Mouse (Mus musculus) limb, embryonic 15.5 days (tissue): ENCODE results near the gene Tmem242. TPM values are rescaled to one million over a fixed set of nuclear protein-coding genes. Genes with fewer than 3 reads are reported as not detected.

Experiments
- ATAC-seq: fragments of 200-750 bp; cut with Nextera tagmentation; 2 replicates; pipeline ENCODE4 v1.8.0; 2017; ENCODE audit warnings: low read depth, moderate TSS enrichment; ENCODE audit not compliant: insufficient number of reproducible peaks, low FRiP score, low TSS enrichment
- H3K27ac ChIP-seq: fragments of 300-500 bp; sonication (generic); 2 replicates; pipeline ENCODE4 v1.5.1; 2015; ENCODE audit warnings: moderate library complexity, mild to moderate bottlenecking, inconsistent platforms
- H3K27me3 ChIP-seq: fragments of 300-500 bp; sonication (generic); 2 replicates; pipeline ENCODE4 v1.6.1; 2015; ENCODE audit warnings: inconsistent platforms
- H3K36me3 ChIP-seq: fragments of 300-500 bp; sonication (generic); 2 replicates; pipeline ENCODE4 v1.6.1; 2015; ENCODE audit warnings: inconsistent platforms
- H3K4me1 ChIP-seq: fragments of 300-500 bp; sonication (generic); 2 replicates; pipeline ENCODE4 v1.6.1; 2015; ENCODE audit warnings: inconsistent platforms
- H3K4me2 ChIP-seq: fragments of 300-500 bp; sonication (generic); 2 replicates; pipeline ENCODE4 v1.6.1; 2015; ENCODE audit warnings: mild to moderate bottlenecking, inconsistent platforms
- H3K4me3 ChIP-seq: fragments of 300-500 bp; sonication (generic); 2 replicates; pipeline ENCODE4 v1.5.1; 2015; ENCODE audit warnings: mild to moderate bottlenecking, inconsistent platforms
- H3K9ac ChIP-seq: fragments of 300-500 bp; sonication (generic); 2 replicates; pipeline ENCODE4 v1.6.1; 2015; ENCODE audit warnings: inconsistent platforms
- H3K9me3 ChIP-seq: fragments of 300-500 bp; sonication (generic); 2 replicates; pipeline ENCODE4 v1.6.1; 2016; ENCODE audit warnings: inconsistent platforms
- WGBS: fragments of 180-500 bp; shearing (Covaris S2); methylation state at CpG from one replicate; pipeline ENCODE4 v1.1.7; 2015; 5-methylcytosine and 5-hydroxymethylcytosine counted together
- polyA plus RNA-seq: library from polyadenylated mRNA; unstranded; fragments of >200 nt; fragmentation: Nextera tagmentation; extraction: Ambion mirVana; gene quantifications from 2 replicates; pipeline ENCODE4 v1.2.1, GENCODE M21; 2015

The Tmem242 gene
- polyA plus RNA-seq, 1 experiment from 2014 or later = 116 TPM

GRCm38 (mm10) chr17:5413350-5413749 is 26.7 kb downstream of the Tmem242 start:
- Histone ChIP-seq H3K4me2 (no peak overlapping the region), H3K9me3 (no peaks in the 10 kb centered on the region), H3K27ac (no peak overlapping the region), H3K36me3 (peaks cover 21% of the 10 kb centered on the region), H3K4me1 (no peaks in the 10 kb centered on the region), H3K4me3 (no peak overlapping the region), H3K9ac (no peak overlapping the region), H3K27me3 (no peaks in the 10 kb centered on the region)
- no peak for ATAC-seq
- WGBS = 89% methylated on average over 13 of the region's 13 CpGs

- Histone ChIP-seq H3K27me3 (no peaks in the 10 kb centered on the region), H3K4me1 (no peaks in the 10 kb centered on the region), H3K9me3 (no peaks in the 10 kb centered on the region), H3K4me2 (no peak overlapping the region), H3K27ac (no peak overlapping the region), H3K4me3 (no peak overlapping the region), H3K9ac (no peak overlapping the region), H3K36me3 (peaks cover 15% of the 10 kb centered on the region; the same call in 1 of the 2 replicates)
- ATAC-seq = no peak
- 91% methylated on average over 7 of the region's 7 CpGs for WGBS
These were observed 27.3 kb downstream of the Tmem242 start for GRCm38 (mm10) chr17:5412740-5413139.

- Histone ChIP-seq H3K4me1 (no peaks in the 10 kb centered on the region), H3K36me3 (peaks cover 11% of the 10 kb centered on the region; the same call in 1 of the 2 replicates), H3K9me3 (no peaks in the 10 kb centered on the region), H3K27me3 (no peaks in the 10 kb centered on the region), H3K4me2 (no peak overlapping the region), H3K9ac (no peak overlapping the region), H3K27ac (no peak overlapping the region), H3K4me3 (no peak overlapping the region)
- 77% methylated on average over 8 of the region's 8 CpGs for WGBS
- ATAC-seq = no peak
These were observed 27.8 kb downstream of the Tmem242 start for GRCm38 (mm10) chr17:5412301-5412700.

- Histone ChIP-seq H3K9me3 (no peaks in the 10 kb centered on the region), H3K4me2 (no peak overlapping the region), H3K9ac (no peak overlapping the region), H3K4me1 (no peaks in the 10 kb centered on the region), H3K27ac (no peak overlapping the region), H3K36me3 (peaks cover 11% of the 10 kb centered on the region; the same call in 1 of the 2 replicates), H3K27me3 (no peaks in the 10 kb centered on the region), H3K4me3 (no peak overlapping the region)
- 92% methylated on average over 17 of the region's 17 CpGs for WGBS
- no peak for ATAC-seq
These were observed 28.9 kb downstream of the Tmem242 start for GRCm38 (mm10) chr17:5411205-5411604.

GRCm38 (mm10) chr17:5410336-5410735 is 29.7 kb downstream of the Tmem242 start:
- Histone ChIP-seq H3K9ac (no peak overlapping the region), H3K27me3 (0 out of 2 replicates have a peak, but pooled peaks cover 2% of the 10 kb centered on the region), H3K4me3 (no peak overlapping the region), H3K27ac (no peak overlapping the region), H3K36me3 (peaks cover 11% of the 10 kb centered on the region; the same call in 1 of the 2 replicates), H3K4me2 (no peak overlapping the region), H3K9me3 (no peaks in the 10 kb centered on the region), H3K4me1 (0 out of 2 replicates have a peak, but pooled peaks cover under 1% of the 10 kb centered on the region)
- 71% methylated on average over 4 of the region's 4 CpGs for WGBS
- ATAC-seq = no peak

- Histone ChIP-seq H3K36me3 (peaks cover 11% of the 10 kb centered on the region; the same call in 1 of the 2 replicates), H3K4me2 (no peak overlapping the region), H3K9me3 (no peaks in the 10 kb centered on the region), H3K9ac (no peak overlapping the region), H3K27ac (no peak overlapping the region), H3K4me1 (peaks cover 13% of the 10 kb centered on the region; the same call in 1 of the 2 replicates), H3K27me3 (peaks cover 17% of the 10 kb centered on the region), H3K4me3 (no peak overlapping the region)
- ATAC-seq = no peak
- 84% methylated on average over 6 of the region's 6 CpGs for WGBS
These were observed 33.0 kb downstream of the Tmem242 start for GRCm38 (mm10) chr17:5407030-5407429.

GRCm38 (mm10) chr17:5406566-5406965 is 33.5 kb downstream of the Tmem242 start:
- no peak for ATAC-seq
- peaks cover 11% of the 10 kb centered on the region; the same call in 1 of the 2 replicates for H3K36me3 ChIP-seq
- no peak overlapping the region for H3K9ac ChIP-seq
- H3K4me1 ChIP-seq = peaks cover 13% of the 10 kb centered on the region; the same call in 1 of the 2 replicates
- H3K27me3 ChIP-seq = peaks cover 17% of the 10 kb centered on the region
- H3K4me3 ChIP-seq = no peak overlapping the region
- 38% methylated on average over 10 of the region's 10 CpGs for WGBS
- H3K9me3 ChIP-seq = no peaks in the 10 kb centered on the region
- no peak overlapping the region for H3K4me2 ChIP-seq
- no peak overlapping the region for H3K27ac ChIP-seq

GRCm38 (mm10) chr17:5403885-5404284 is 36.2 kb downstream of the Tmem242 start:
- Histone ChIP-seq H3K4me2 (no peak overlapping the region), H3K27me3 (peaks cover 17% of the 10 kb centered on the region), H3K27ac (no peak overlapping the region), H3K36me3 (no peaks in the 10 kb centered on the region), H3K4me1 (peaks cover 18% of the 10 kb centered on the region; the same call in 1 of the 2 replicates), H3K9ac (no peak overlapping the region), H3K4me3 (no peak overlapping the region), H3K9me3 (no peaks in the 10 kb centered on the region)
- 72% methylated on average over 6 of the region's 6 CpGs for WGBS
- ATAC-seq = no peak

- H3K27me3 ChIP-seq = peaks cover 17% of the 10 kb centered on the region
- H3K4me1 ChIP-seq = peaks cover 18% of the 10 kb centered on the region
- no peak overlapping the region for H3K27ac ChIP-seq
- no peak overlapping the region for H3K4me3 ChIP-seq
- H3K9me3 ChIP-seq = no peaks in the 10 kb centered on the region
- H3K4me2 ChIP-seq = no peak overlapping the region
- H3K36me3 ChIP-seq = no peaks in the 10 kb centered on the region
- H3K9ac ChIP-seq = no peak overlapping the region
- ATAC-seq = no peak
- 32% methylated on average over 8 of the region's 8 CpGs for WGBS
These were observed 37.4 kb downstream of the Tmem242 start for GRCm38 (mm10) chr17:5402624-5403023.

- Histone ChIP-seq H3K27ac (no peak overlapping the region), H3K4me2 (peak overlapping the region; percentile 24; the same call in 1 of the 2 replicates), H3K9me3 (no peaks in the 10 kb centered on the region), H3K4me1 (peaks cover 23% of the 10 kb centered on the region), H3K9ac (no peak overlapping the region), H3K27me3 (peaks cover 17% of the 10 kb centered on the region), H3K4me3 (no peak overlapping the region), H3K36me3 (no peaks in the 10 kb centered on the region)
- ATAC-seq = no peak
- WGBS = 4% methylated on average over 9 of the region's 9 CpGs
These were observed 38.0 kb downstream of the Tmem242 start for GRCm38 (mm10) chr17:5402069-5402468.

- H3K9ac ChIP-seq = no peak overlapping the region
- WGBS = 79% methylated on average over 10 of the region's 10 CpGs
These were observed 38.8 kb downstream of the Tmem242 start for GRCm38 (mm10) chr17:5401288-5401687.

GRCm38 (mm10) chr17:5400435-5401090 is 39.5 kb downstream of the Tmem242 start:
- no peak for ATAC-seq

More at GRCm38 (mm10) chr17:5401288-5401687, 38.8 kb downstream of the Tmem242 start:
- Histone ChIP-seq H3K27ac (no peak overlapping the region), H3K4me2 (no peak overlapping the region), H3K36me3 (no peaks in the 10 kb centered on the region), H3K4me1 (peaks cover 24% of the 10 kb centered on the region), H3K27me3 (peaks cover 17% of the 10 kb centered on the region), H3K9me3 (no peaks in the 10 kb centered on the region), H3K4me3 (no peak overlapping the region)
- ATAC-seq = no peak

More at GRCm38 (mm10) chr17:5400435-5401090, 39.5 kb downstream of the Tmem242 start:
- Histone ChIP-seq H3K36me3 (no peaks in the 10 kb centered on the region), H3K4me2 (no peak overlapping the region), H3K9me3 (no peaks in the 10 kb centered on the region), H3K27ac (peak overlapping the region; percentile 14; the same call in 1 of the 2 replicates), H3K27me3 (peaks cover 17% of the 10 kb centered on the region), H3K4me3 (no peak overlapping the region), H3K4me1 (peaks cover 24% of the 10 kb centered on the region), H3K9ac (no peak overlapping the region)
- WGBS = 50% methylated on average over 14 of the region's 14 CpGs
